Mouse (Mus musculus) ES-Bruce4 (cell line): ENCODE measurements around the gene Ripply1. TPM values are rescaled to one million over a fixed set of nuclear protein-coding genes. Genes with fewer than 3 reads are reported as not detected.

Experiments used
- H3K27ac ChIP-seq: 2 replicates; pipeline ENCODE4 v1.5.1; 2012; ENCODE audit warnings: low read length, inconsistent platforms; ENCODE audit not compliant: insufficient read depth
- H3K27me3 ChIP-seq: 2 replicates; pipeline ENCODE4 v1.6.1; 2012; ENCODE audit warnings: mild to moderate bottlenecking, low read length, inconsistent platforms; ENCODE audit not compliant: control insufficient read depth, poor library complexity, insufficient read depth, severe bottlenecking
- H3K36me3 ChIP-seq: 2 replicates; pipeline ENCODE4 v1.6.1; 2012; ENCODE audit warnings: inconsistent platforms, mild to moderate bottlenecking, low read length, moderate library complexity; ENCODE audit not compliant: control insufficient read depth, poor library complexity, insufficient read depth, severe bottlenecking
- H3K4me1 ChIP-seq: one replicate; pipeline ENCODE4 v1.8.1; 2011; ENCODE audit warnings: low read length; ENCODE audit not compliant: control insufficient read depth, insufficient read depth
- H3K4me3 ChIP-seq: 2 replicates; pipeline ENCODE4 v1.5.1; 2011; ENCODE audit warnings: low read depth, mild to moderate bottlenecking, low read length
- H3K9ac ChIP-seq: 2 replicates; pipeline ENCODE4 v1.6.1; 2012; ENCODE audit warnings: low read depth, mild to moderate bottlenecking, inconsistent platforms; ENCODE audit not compliant: poor library complexity, severe bottlenecking
- H3K9me3 ChIP-seq: replicated peaks from 2 replicates; pipeline ENCODE4 v1.6.1; 2012; ENCODE audit warnings: mild to moderate bottlenecking, low read length, inconsistent platforms; ENCODE audit not compliant: control insufficient read depth, poor library complexity, insufficient read depth, severe bottlenecking
- CTCF ChIP-seq: IDR thresholded peaks from one replicate; pipeline ENCODE4 v1.8.1; 2011; ENCODE audit warnings: low read depth, low read length
- EP300 ChIP-seq: IDR thresholded peaks from 2 replicates; pipeline ENCODE4 v1.6.1; 2011; ENCODE audit warnings: low read depth, low read length; ENCODE audit not compliant: insufficient read depth
- POLR2A ChIP-seq: IDR thresholded peaks from one replicate; pipeline ENCODE4 v1.8.1; 2011; ENCODE audit warnings: low read length; ENCODE audit not compliant: insufficient read depth
- polyA plus RNA-seq: library from polyadenylated mRNA; stranded (reverse); fragments of >200 nt; gene quantifications from 2 replicates; pipeline ENCODE4 v1.2.4, GENCODE M21; 2011; ENCODE audit warnings: low read depth; ENCODE audit not compliant: missing spikeins, insufficient read depth, insufficient read length

Ripply1 gene
- polyA plus RNA-seq, 1 experiment: 1.5 TPM

GRCm38 (mm10) chrX:139751855-139752254, 30.3 kb downstream of the Ripply1 start:
- no peak overlapping the region for H3K4me3 ChIP-seq
- no peaks in the 10 kb centered on the region for H3K27me3 ChIP-seq
- no peaks in the 10 kb centered on the region for H3K36me3 ChIP-seq
- H3K27ac ChIP-seq: no peak overlapping the region
- TF ChIP-seq CTCF (peak; percentile 55), POLR2A (no peak)
- no peaks in the 10 kb centered on the region for H3K4me1 ChIP-seq
- H3K9ac ChIP-seq: no peak overlapping the region
- H3K9me3 ChIP-seq: no peaks in the 10 kb centered on the region

GRCm38 (mm10) chrX:139737066-139737465, 45.1 kb downstream of the Ripply1 start:
- Histone ChIP-seq H3K27ac (no peak overlapping the region), H3K4me1 (no peaks in the 10 kb centered on the region), H3K9ac (no peak overlapping the region), H3K9me3 (no peaks in the 10 kb centered on the region), H3K4me3 (no peak overlapping the region), H3K27me3 (no peaks in the 10 kb centered on the region), H3K36me3 (no peaks in the 10 kb centered on the region)
- TF ChIP-seq EP300: no peak
- no peak for TF ChIP-seq POLR2A
- no peak for TF ChIP-seq CTCF

GRCm38 (mm10) chrX:139730541-139730940, 51.6 kb downstream of the Ripply1 start:
- no peaks in the 10 kb centered on the region for H3K36me3 ChIP-seq
- H3K4me3 ChIP-seq: no peak overlapping the region
- TF ChIP-seq CTCF (no peak), POLR2A (no peak), EP300 (no peak)
- H3K9me3 ChIP-seq: no peaks in the 10 kb centered on the region
- no peak overlapping the region for H3K27ac ChIP-seq
- no peak overlapping the region for H3K9ac ChIP-seq
- H3K27me3 ChIP-seq: no peaks in the 10 kb centered on the region
- H3K4me1 ChIP-seq: no peaks in the 10 kb centered on the region

Other genes starting within 250 kb of the Ripply1 start
- gene Rnf128, start 219.0 kb downstream of the Ripply1 start, polyA plus RNA-seq: 19.5 and 21.7 TPM in 2 replicates
- 2.0 and 2.2 TPM in 2 replicates for gene Tbc1d8b, start 97.4 kb downstream of the Ripply1 start, polyA plus RNA-seq
- gene Gm15013, start 67.9 kb downstream of the Ripply1 start, polyA plus RNA-seq: 2.4 and 2.9 TPM in 2 replicates
- gene Cldn2, start 18.5 kb upstream of the Ripply1 start, polyA plus RNA-seq: not detected in 2 replicates
- gene Morc4, start 89.3 kb upstream of the Ripply1 start, polyA plus RNA-seq: 19.2 and 24.3 TPM in 2 replicates
- gene Rbm41, start 216.2 kb upstream of the Ripply1 start, polyA plus RNA-seq: 20.1 and 24.4 TPM in 2 replicates